Mouse (Mus musculus): ENCODE measurements at regions not wholly inside any gene's neighbourhood (a gene's known extent, or its start where the extent isn't known, plus 50 kb on each side); places are given as distances from the start of the nearest gene placed in this dataset.

DNA sequence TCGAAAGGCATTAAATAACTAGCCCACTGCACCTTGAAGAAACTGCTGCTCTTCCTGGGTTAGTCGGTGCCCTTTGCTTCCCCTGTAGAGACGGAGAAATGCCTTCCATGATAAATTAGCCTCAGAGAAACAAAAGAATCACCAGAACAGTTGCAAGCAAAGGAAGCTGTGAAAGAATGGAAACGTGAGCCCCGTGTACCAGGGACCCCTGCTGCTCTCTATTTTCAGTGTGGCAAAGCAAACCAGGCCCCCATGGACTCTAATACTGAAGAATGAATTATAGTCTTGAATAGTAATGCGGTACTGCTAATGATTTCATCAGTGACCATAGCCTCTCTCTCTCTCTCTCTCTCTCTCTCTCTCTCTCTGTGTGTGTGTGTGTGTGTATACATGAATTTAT lies 372.1 kb upstream of the Pmfbp1 start:
- intact Hi-C loops (cut with DNase I): no loop called here
- no peak for DNase-seq (ENCODE audit: extremely low spot score in 1 of 2, low spot score in 2 of 2)

DNA sequence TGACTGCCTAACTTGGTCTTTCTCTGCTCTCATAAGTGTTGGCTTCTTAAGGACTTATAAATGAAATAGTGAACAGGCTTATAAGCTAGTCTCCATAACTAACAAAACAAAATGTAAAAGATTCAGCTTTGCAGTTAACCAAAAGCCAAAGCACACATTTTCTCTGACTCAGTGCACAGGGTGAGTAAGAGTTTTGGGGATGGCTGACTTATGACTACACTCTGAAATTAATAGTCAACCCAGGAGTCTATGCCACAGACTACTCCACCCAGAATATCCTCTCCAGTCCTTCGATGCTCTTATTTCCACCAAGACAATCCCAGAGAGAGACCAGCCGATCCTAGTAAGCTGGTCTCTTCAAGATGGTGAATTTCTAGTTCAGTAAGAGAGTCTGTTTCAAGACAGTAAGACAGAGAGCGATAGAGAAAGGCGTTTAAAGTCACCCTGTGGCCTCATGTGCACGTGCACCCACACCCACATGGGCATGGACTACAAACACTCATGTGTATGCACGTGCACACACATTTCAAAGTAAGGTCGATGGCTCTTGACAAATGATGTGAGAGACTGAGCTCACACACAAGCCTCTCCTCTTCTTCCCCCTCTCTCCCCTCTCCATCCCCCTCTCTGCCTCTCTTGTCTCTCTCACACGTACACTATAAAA lies 351.2 kb upstream of the Pmfbp1 start:
- no peak for DNase-seq (ENCODE audit: extremely low spot score in 1 of 2, low spot score in 2 of 2)
- intact Hi-C loops (cut with DNase I): no loop called here

GRCm38 (mm10) chr8:109151711-109152110 lies 342.1 kb upstream of the Pmfbp1 start:
- intact Hi-C loops (cut with DNase I): no loop called here
- no peak for DNase-seq (ENCODE audit: extremely low spot score in 1 of 2, low spot score in 2 of 2)

DNA sequence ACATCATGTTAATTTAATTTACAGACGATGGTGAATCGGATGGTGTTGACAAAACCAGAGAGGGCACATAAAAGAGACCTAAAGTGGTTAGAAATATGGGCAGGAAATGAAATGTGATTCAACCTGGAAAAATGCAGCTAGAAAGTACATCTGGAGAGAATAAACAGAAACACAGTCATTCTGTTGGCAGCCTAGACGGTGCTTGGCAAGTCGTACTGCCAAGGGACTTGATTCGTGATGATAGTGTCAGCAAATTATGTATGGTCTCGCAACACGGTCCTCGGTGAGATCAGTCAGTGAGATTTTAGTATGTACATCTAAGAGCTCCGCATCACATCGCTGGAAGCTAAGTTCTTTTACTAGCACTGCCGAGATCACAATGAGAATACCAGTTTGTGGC lies 338.3 kb upstream of the Pmfbp1 start:
- DNase-seq (ENCODE audit: extremely low spot score in 1 of 2, low spot score in 2 of 2): no peak
- intact Hi-C loops (cut with DNase I): no loop called here

- intact Hi-C loops (cut with DNase I): no loop called here
- DNase-seq (ENCODE audit: extremely low spot score in 1 of 2, low spot score in 2 of 2): no peak
Observed at GRCm38 (mm10) chr8:109156016-109156415, 337.8 kb upstream of the Pmfbp1 start.

GRCm38 (mm10) chr8:109172701-109173100 lies 321.1 kb upstream of the Pmfbp1 start:
- no peak for DNase-seq (ENCODE audit: extremely low spot score in 1 of 2, low spot score in 2 of 2)
- intact Hi-C loops (cut with DNase I): no loop called here

DNA sequence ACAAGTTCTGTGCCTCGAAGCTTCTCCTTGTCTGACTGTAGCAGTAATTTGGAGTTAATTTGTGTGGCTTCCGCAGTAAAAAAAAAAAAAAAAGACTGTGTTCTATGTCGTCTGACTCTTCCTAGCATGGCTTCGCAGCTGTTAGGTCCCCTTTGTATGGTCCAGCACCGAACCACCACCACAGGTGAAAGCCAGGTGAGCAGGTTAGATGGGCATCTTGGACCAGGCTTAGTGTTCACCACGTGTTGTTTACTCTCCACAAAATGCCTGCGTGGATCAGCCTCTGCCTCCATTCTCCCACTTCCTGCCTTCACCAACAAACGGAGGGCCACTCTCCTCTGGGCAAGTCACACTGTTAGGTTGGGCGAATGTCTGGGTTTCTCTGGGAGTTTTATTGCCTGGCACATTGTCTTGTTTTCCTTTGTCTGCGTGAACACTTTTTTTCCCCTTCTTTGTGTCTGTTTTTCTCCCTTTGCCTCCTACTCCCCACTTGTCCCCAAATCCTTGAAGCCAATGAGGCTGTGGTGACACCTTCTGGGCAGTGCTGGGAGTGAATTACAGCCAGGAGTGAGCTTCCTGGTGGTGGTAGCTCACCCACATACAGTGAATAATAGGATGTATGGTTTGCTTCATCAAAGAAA lies 308.1 kb upstream of the Pmfbp1 start:
- intact Hi-C loops (cut with DNase I): loop anchor here (5.0 to 10.0 kb wide), 5 partner anchors 229 to 1583 kb away; no protein-coding TSS in a partner anchor

DNA sequence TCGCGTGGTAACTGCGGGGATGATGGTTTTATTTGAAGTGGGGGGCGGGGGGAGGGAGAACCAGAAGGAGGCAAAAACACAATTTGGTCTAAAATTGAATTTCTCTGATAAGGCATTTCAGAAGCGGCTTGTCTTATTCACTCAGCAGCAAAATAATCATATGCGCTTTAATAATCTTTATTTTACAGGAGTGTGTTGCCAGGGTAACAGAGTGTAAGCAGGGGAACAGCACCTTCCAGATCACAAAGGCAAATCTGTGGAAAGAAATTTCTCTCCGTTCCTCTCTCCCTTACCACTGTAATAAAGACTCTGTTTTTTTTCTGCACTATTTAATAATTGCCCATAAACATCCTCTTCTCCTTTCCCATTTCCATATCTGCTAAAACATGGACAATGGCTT lies 306.2 kb upstream of the Pmfbp1 start:
- intact Hi-C loops (cut with DNase I): loop anchor here (5.0 to 10.0 kb wide), 5 partner anchors 227 to 1585 kb away; no protein-coding TSS in a partner anchor
- DNase-seq (ENCODE audit: extremely low spot score in 1 of 2, low spot score in 2 of 2): no peak

More for the DNA sequence above, 308.1 kb upstream of the Pmfbp1 start:
- peak; percentile 55 to 60 for DNase-seq (ENCODE audit: extremely low spot score in 1 of 2, low spot score in 2 of 2)

DNA sequence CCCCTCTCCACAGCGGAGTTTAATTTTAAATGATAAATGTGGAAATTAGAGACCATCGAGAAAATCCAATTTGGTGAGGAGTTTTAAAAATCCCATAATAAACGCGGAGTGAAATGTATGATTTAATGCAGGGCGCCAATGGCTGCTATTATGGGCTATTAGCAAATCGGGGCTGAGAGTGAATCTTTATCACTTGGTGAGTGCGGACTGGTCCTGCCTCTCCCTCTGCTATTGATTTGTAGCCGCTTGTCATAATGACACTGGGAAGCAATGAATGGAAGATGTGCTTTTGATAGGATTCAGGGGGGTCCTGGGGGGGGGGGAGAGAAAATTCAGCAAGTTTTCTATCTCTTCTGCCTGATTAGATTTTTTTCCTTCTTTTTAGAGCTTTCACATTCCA lies 279.6 kb upstream of the Pmfbp1 start:
- intact Hi-C loops (cut with DNase I): no loop called here

GRCm38 (mm10) chr8:109216318-109216717 lies 277.5 kb upstream of the Pmfbp1 start:
- intact Hi-C loops (cut with DNase I): no loop called here
- DNase-seq (ENCODE audit: extremely low spot score in 1 of 2, low spot score in 2 of 2): no peak

More for the DNA sequence above, 279.6 kb upstream of the Pmfbp1 start:
- DNase-seq (ENCODE audit: extremely low spot score in 1 of 2, low spot score in 2 of 2): no peak

DNA sequence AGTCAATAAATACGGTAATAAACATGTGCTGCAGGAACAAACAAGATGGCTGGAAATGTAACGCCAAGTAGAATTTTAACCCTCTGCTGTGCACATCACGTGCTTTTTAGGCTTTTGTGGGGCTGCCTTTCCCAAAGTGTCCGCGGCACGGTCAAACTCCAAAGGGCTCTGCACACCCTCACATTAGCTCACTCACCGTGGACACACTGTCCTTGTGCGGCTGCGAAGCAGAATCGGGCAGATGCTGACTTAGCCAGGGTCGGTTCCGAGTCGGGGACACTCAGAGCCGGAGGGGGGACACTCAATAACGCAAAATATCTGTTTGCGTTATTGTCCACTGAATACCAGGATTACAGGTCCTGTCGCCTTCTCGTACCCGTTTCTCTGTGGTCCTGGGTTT lies 276.5 kb upstream of the Pmfbp1 start:
- no peak for DNase-seq (ENCODE audit: extremely low spot score in 1 of 2, low spot score in 2 of 2)
- intact Hi-C loops (cut with DNase I): no loop called here

DNA sequence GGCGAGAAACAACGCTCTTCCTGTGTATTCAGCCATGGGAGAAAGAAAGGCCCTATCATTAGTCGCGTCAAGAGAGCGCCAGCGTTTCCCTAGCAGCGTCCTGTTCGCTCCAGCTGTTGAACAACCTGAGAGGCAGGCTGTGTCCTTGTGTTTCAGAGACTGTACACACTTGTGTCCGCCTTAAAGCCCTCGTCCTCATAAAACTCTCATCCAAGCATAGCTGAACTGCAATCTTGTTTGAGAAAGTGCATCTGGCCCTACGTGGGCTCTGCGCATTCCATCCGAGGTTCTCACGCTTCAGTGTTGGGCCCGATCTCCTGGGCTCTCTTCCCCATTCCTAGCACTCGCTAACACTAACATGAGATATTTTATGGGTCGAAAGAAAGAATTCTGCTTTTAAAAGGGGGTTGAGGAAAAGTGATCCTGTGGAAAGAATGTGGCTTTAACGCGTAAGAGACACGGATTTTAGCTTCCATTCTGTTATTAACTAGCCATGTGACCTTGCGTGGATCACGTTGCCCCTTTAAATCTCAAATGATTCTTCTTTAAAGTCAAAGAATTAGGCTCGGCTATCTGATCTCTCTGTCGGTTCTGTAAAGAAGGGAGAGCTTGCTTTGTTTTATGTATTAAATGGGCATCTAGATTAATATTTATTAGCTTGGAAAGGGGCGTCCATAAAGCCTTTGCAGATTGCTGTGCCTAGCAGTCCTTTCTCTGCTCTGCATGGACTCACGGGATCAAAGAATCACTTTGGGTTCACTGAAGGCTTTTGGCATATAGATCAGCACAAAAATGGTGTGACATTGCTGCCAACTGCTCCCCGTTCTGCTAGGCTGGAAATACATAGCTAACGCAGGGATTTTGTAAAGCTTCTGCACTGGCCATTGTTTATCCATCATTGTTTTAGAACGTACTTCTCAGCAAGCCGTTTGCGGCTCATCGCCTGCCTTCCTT lies 261.3 kb upstream of the Pmfbp1 start:
- DNase-seq (ENCODE audit: extremely low spot score in 1 of 2, low spot score in 2 of 2): no peak
- intact Hi-C loops (cut with DNase I): no loop called here

GRCm38 (mm10) chr8:109245526-109245925 lies 248.3 kb upstream of the Pmfbp1 start:
- intact Hi-C loops (cut with DNase I): loop anchor here (10.0 kb wide), 1 partner anchor 531 kb away; no protein-coding TSS in a partner anchor

GRCm38 (mm10) chr8:109247875-109248274 lies 246.0 kb upstream of the Pmfbp1 start:
- intact Hi-C loops (cut with DNase I): loop anchor here (2.0 to 10.0 kb wide), 3 partner anchors 111 to 533 kb away; no protein-coding TSS in a partner anchor
- DNase-seq (ENCODE audit: extremely low spot score in 1 of 2, low spot score in 2 of 2): peak in 1 of 2 experiments; percentile 22

More at GRCm38 (mm10) chr8:109245526-109245925, 248.3 kb upstream of the Pmfbp1 start:
- DNase-seq (ENCODE audit: extremely low spot score in 1 of 2, low spot score in 2 of 2): no peak

DNA sequence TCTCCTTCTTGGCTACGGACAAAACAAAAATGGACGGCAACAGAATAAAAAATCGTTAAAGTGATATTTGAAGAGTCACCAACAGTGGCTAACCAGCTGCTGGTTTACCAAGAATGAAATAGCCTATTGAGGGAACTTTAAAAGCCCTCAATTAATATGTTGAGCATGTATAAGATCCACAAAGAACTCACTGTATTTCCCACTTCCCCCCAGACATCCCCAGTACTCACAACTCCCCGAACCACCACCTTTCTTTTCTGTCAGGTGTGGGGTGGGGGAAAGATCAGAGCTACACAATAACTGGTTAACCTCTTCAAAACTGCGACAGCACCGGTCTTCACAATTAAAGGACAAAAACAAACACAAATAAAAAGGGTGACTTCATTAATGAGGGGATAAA lies 245.5 kb upstream of the Pmfbp1 start:
- intact Hi-C loops (cut with DNase I): loop anchor here (2.0 to 10.0 kb wide), 3 partner anchors 110 to 534 kb away; no protein-coding TSS in a partner anchor
- no peak for DNase-seq (ENCODE audit: extremely low spot score in 1 of 2, low spot score in 2 of 2)

DNA sequence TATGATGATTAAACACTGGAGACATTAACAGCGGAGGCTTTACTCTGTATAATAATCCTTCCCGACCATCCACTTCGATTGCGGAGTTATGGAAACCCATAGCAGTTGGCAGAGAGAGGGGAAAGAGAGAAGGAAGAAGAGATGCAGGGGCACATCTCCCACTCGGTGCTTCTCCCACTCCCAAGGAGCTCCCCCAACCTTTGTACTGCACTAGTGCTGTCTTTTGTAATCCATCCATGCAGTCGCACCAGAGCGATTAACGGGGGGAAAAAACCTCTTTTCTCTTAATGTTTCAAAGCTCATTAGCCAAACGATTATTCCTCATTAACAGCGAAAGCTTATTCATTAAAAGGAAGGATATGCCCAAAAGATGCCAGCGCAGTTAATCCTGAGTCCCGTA lies 244.6 kb upstream of the Pmfbp1 start:
- intact Hi-C loops (cut with DNase I): loop anchor here (2.0 to 10.0 kb wide), 3 partner anchors 110 to 534 kb away; no protein-coding TSS in a partner anchor
- DNase-seq (ENCODE audit: extremely low spot score in 1 of 2, low spot score in 2 of 2): no peak

DNA sequence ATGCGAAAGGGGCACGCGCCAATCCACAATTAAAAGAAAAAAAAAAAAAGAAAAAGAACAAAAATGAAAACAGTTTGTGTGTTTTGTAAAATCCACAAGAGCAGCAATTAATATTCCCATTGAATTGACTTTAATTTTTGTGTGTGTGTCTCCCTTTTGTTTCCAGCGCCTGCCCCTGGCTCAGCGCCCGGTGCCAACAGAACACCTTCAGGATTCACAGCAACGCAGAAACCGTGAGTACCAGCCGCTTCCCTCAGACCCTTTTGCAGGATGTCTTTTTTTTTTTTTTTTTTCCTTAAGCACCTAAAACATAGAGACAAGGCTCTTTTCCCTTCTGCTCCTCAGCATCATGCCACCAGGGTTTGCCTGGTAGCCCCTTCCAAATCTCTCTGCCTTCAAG lies 244.1 kb upstream of the Pmfbp1 start:
- intact Hi-C loops (cut with DNase I): loop anchor here (2.0 to 10.0 kb wide), 3 partner anchors 109 to 535 kb away; no protein-coding TSS in a partner anchor
- DNase-seq (ENCODE audit: extremely low spot score in 1 of 2, low spot score in 2 of 2): peak in 1 of 2 experiments; percentile 27

DNA sequence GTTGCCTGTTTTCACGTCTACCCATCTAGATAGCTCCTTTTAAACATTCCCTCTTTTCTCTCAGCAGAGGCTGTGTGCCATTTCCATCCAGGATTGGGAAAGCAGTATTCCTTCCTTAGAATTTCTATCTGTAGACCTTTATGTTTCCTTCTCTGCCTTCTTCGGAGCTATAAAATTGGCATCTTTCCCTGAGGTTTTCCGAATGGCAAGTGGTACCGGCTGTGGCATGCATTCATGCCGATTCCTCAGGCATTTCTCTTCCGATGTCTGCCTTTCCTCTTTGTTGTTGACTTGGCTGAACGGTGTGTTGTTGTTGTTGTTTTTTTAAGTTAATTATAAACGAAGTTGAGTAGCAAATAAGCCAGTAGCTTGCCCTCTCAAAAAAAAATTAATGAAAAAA lies 243.3 kb upstream of the Pmfbp1 start:
- intact Hi-C loops (cut with DNase I): no loop called here
- peak in 1 of 2 experiments; percentile 12 for DNase-seq (ENCODE audit: extremely low spot score in 1 of 2, low spot score in 2 of 2)

- intact Hi-C loops (cut with DNase I): no loop called here
- DNase-seq (ENCODE audit: extremely low spot score in 1 of 2, low spot score in 2 of 2): peak; percentile 42 to 70
Observed at GRCm38 (mm10) chr8:109251360-109251798, 242.4 kb upstream of the Pmfbp1 start.
